ENCODE assay signal across 8 mouse cellular contexts in the genomic region with DNA sequence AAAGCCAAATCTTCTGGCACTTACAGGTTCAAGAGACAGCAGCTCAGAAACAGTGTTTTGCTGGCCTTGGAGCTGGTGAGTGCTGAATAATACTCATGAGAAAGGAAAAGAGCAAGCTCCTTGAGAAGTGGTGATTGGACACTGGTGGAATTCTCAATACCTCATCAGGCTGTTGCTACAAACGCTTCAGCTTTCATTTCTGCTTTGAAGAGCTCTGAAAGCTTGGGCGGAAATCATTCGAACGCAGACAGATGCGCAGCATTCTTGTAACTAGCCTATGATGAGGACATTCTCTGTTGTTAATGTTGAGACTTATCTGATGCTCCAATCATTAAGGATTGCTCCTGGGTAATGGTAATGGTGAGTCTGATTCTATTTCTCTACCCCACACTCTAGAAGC. TPM values are rescaled to one million over a fixed set of nuclear protein-coding genes. Genes with fewer than 3 reads are reported as not detected.
DNase-seq lines count a peak whose midpoint lies in the region; ATAC-seq and TF ChIP-seq lines count a peak whose summit lies in the region.

A gene (plus strand): TSS at position 231 of the 400 bp plus-strand sequence.

- peak within 1 kb of the TSS; percentile 77 for H3K4me3 ChIP-seq in layer of hippocampus, adult 2 months
- peak within 1 kb of the TSS; percentile 93 for H3K4me3 ChIP-seq in forebrain, embryonic 11.5 days (ENCODE audit: low read depth, low read length)
- peak within 1 kb of the TSS; percentile 82 for H3K4me3 ChIP-seq in limb, embryonic 15.5 days
- peak within 1 kb of the TSS; percentile 89 for H3K4me3 ChIP-seq in small intestine, adult 2 months (ENCODE audit: low read depth, low read length)

- H3K27me3 ChIP-seq in forebrain, embryonic 11.5 days (ENCODE audit: control insufficient read depth, insufficient read depth, low read length): no peaks in the 10 kb centered on the region
- no peaks in the 10 kb centered on the region; the same call in 1 of the 2 replicates for H3K27me3 ChIP-seq in limb, embryonic 15.5 days
- no peaks in the 10 kb centered on the region for H3K27me3 ChIP-seq in small intestine, adult 2 months (ENCODE audit: control insufficient read depth, insufficient read depth, low read length)

- no peak for TF ChIP-seq POLR2A in small intestine, adult 2 months (IDR thresholded peaks at IDR 0.05; ENCODE audit: low read depth, low read length)

- H3K9me3 ChIP-seq in forebrain, embryonic 11.5 days (ENCODE audit: control insufficient read depth, low read length): no peaks in the 10 kb centered on the region
- H3K9me3 ChIP-seq in limb, embryonic 15.5 days: no peaks in the 10 kb centered on the region

- peak within 1 kb of the TSS; percentile 93 for H3K27ac ChIP-seq in layer of hippocampus, adult 2 months
- H3K27ac ChIP-seq in forebrain, embryonic 11.5 days (ENCODE audit: low read depth, low read length): peak within 1 kb of the TSS; percentile 87
- H3K27ac ChIP-seq in limb, embryonic 15.5 days: peak within 1 kb of the TSS; percentile 91
- H3K27ac ChIP-seq in small intestine, adult 2 months (ENCODE audit: insufficient read depth, low read depth, low read length): peak within 1 kb of the TSS; percentile 68

- H3K36me3 ChIP-seq in forebrain, embryonic 11.5 days (ENCODE audit: control insufficient read depth, insufficient read depth, low read length): no peaks in the 10 kb centered on the region
- H3K36me3 ChIP-seq in limb, embryonic 15.5 days: no peaks in the 10 kb centered on the region
- no peaks in the 10 kb centered on the region; the same call in 1 of the 2 replicates for H3K36me3 ChIP-seq in small intestine, adult 2 months (ENCODE audit: control insufficient read depth, insufficient read depth, low read length)

- peaks cover 5% of the 10 kb centered on the region; the same call in 1 of the 2 replicates for H3K4me1 ChIP-seq in forebrain, embryonic 11.5 days (replicated peaks; ENCODE audit: control insufficient read depth, insufficient read depth, low read length)
- H3K4me1 ChIP-seq in limb, embryonic 15.5 days: peaks cover 11% of the 10 kb centered on the region; the same call in 1 of the 2 replicates
- peaks cover 3% of the 10 kb centered on the region; the same call in 1 of the 2 replicates for H3K4me1 ChIP-seq in small intestine, adult 2 months (ENCODE audit: control insufficient read depth, insufficient read depth, insufficient read length, low read length)

- TF ChIP-seq CTCF in layer of hippocampus, adult 2 months (conservative IDR thresholded peaks at IDR 0.05): no peak
- no peak for TF ChIP-seq CTCF in small intestine, adult 2 months (IDR thresholded peaks at IDR 0.05; ENCODE audit: extremely low read depth, insufficient read length, insufficient replicate concordance, low read depth, low read length)

- H3K4me2 ChIP-seq in forebrain, embryonic 11.5 days (ENCODE audit: low read depth, low read length, severe bottlenecking): peak within 1 kb of the TSS; percentile 81
- H3K4me2 ChIP-seq in limb, embryonic 15.5 days: peak within 1 kb of the TSS; percentile 58

- no peak for DNase-seq in layer of hippocampus, adult 2 months (ENCODE audit: low spot score in 2 of 2)
- DNase-seq in layer of hippocampus, adult 11-12 months (ENCODE audit: low spot score): no peak
- DNase-seq in ZHBTc4 (ENCODE audit: low read depth, low spot score): peak; percentile 36
- DNase-seq in forebrain, embryonic 11.5 days (ENCODE audit: low spot score): no peak
- no peak for DNase-seq in heart, postnatal 4 days
- no peak for DNase-seq in urinary bladder, postnatal 10 days (ENCODE audit: low spot score)

- no peak for ATAC-seq in forebrain, embryonic 11.5 days (replicated peaks; ENCODE audit: low FRiP score)
- no peak for ATAC-seq in limb, embryonic 15.5 days (ENCODE audit: insufficient number of reproducible peaks, low FRiP score, low TSS enrichment, low read depth)

- 49% methylated on average over 5 of the region's 5 CpGs for WGBS in forebrain, embryonic 11.5 days
- 43% methylated on average over 5 of the region's 5 CpGs for WGBS in limb, embryonic 15.5 days
- WGBS in small intestine, adult 2 months: 48% methylated on average over 5 of the region's 5 CpGs

- H3K9ac ChIP-seq in forebrain, embryonic 11.5 days (ENCODE audit: low read length): peak within 1 kb of the TSS; percentile 97
- H3K9ac ChIP-seq in limb, embryonic 15.5 days: peak within 1 kb of the TSS; percentile 85

RNA-seq across cellular contexts. Expression of the gene that starts here (rescaled TPM):
- total RNA-seq in layer of hippocampus, adult 2 months (2021): 10 to 100 TPM; 82.8 to 95.2 TPM
- polyA plus RNA-seq in forebrain, embryonic 11.5 days (2014; fragmentation: Nextera tagmentation; extraction: Ambion mirVana): 85.1 and 106 TPM in 2 replicates
- 100 to 1,000 TPM; 154 to 156 TPM for total RNA-seq in heart, postnatal 4 days (2021)
- 55.5 and 56.8 TPM in 2 replicates for polyA plus RNA-seq in limb, embryonic 15.5 days (2015; fragmentation: Nextera tagmentation; extraction: Ambion mirVana)
- polyA plus RNA-seq in small intestine, adult 2 months (2012; rRNA removed): 0.80 and 1.6 TPM in 2 replicates

Comparison
In these comparisons a context has a peak if more than half of its experiments do, and no peak if none do; other contexts are left out.
1. RNA of the gene that starts here (polyA plus RNA-seq): 85.1 to 106 TPM in forebrain, embryonic 11.5 days and 55.5 to 56.8 TPM in limb, embryonic 15.5 days; 0.80 to 1.6 TPM in small intestine, adult 2 months; every median in the first group is over 10 times any median in the second.
2. Peak in every context shown above with its lines, with median percentiles within 50 percentile points of each other: H3K27ac ChIP-seq and H3K4me3 ChIP-seq.